In the genomic region with DNA sequence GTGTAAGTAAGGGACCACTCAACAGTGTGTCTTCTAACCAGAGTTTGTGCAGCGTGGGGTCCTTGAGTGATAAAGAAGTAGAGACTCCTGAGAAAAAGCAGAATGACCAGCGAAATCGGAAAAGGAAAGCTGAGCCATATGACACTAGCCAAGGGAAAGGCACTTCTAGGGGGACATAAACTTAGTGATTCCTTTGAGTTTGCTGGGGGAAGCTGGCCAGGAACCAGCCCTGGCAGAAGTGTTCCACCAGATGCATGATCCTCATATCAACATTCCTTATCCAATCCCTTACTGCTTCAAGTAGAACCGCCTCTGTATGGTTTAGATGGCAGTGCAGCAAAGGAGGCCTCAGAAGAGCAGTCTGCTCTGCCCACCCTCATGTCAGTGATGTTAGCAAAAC, we compare ENCODE assay signal across 8 mouse cellular contexts. TPM values are rescaled to one million over a fixed set of nuclear protein-coding genes. Genes with fewer than 3 reads are reported as not detected.
DNase-seq lines count a peak whose midpoint lies in the region; ATAC-seq and TF ChIP-seq lines count a peak whose summit lies in the region.
"Not testable (repeated sequence)": the region's sequence is repeated elsewhere in the genome, so short reads cannot be mapped to it uniquely, and the experiment has no call there.
"Had no signal": no experiment of that assay in that cellular context is flagged by ENCODE, and none has a peak within 500 bp of the region (broad histone marks: within the 10 kb centered on the region; RNA-seq: fewer than 3 reads in every experiment).

No protein-coding gene starts in this region.

- not testable (repeated sequence) for H3K36me3 ChIP-seq in embryonic facial prominence, embryonic 11.5 days (replicated peaks; ENCODE audit: control insufficient read depth, insufficient read depth, low read depth, low read length); forebrain, embryonic 16.5 days (ENCODE audit: control insufficient read depth, insufficient read depth); hindbrain, embryonic 11.5 days (ENCODE audit: control insufficient read depth, insufficient read depth, low read length); kidney, embryonic 14.5 days (ENCODE audit: control insufficient read depth, insufficient read depth, low read length); liver, adult 2 months (ENCODE audit: control insufficient read depth, insufficient read depth, low read length); megakaryocyte, embryonic 14.5 days (replicated peaks; ENCODE audit: low read length); neural tube, embryonic 14.5 days (ENCODE audit: control insufficient read depth, insufficient read depth, low read length)

- 19% methylated on average over 4 of the region's 4 CpGs for WGBS in embryonic facial prominence, embryonic 11.5 days
- WGBS in forebrain, embryonic 16.5 days: 19% methylated on average over 4 of the region's 4 CpGs
- 23% methylated on average over 4 of the region's 4 CpGs for WGBS in hindbrain, embryonic 11.5 days
- WGBS in kidney, embryonic 14.5 days: 16% methylated on average over 4 of the region's 4 CpGs
- 29% methylated on average over 4 of the region's 4 CpGs for WGBS in liver, adult 2 months
- 20% methylated on average over 4 of the region's 4 CpGs for WGBS in neural tube, embryonic 14.5 days

- not testable (repeated sequence) for H3K79me2 ChIP-seq in liver, adult 2 months (ENCODE audit: control insufficient read depth, insufficient read depth, low read length)

- H3K27ac ChIP-seq in embryonic facial prominence, embryonic 11.5 days (replicated peaks; ENCODE audit: low read depth, low read length); forebrain, embryonic 16.5 days (ENCODE audit: low read length); hindbrain, embryonic 11.5 days (ENCODE audit: low read depth, low read length); kidney, embryonic 14.5 days (ENCODE audit: low read depth, low read length); liver, adult 2 months (replicated peaks; ENCODE audit: insufficient read depth, low read depth, low read length); neural tube, embryonic 14.5 days (ENCODE audit: low read depth, low read length): not testable (repeated sequence)

- peak overlapping the region; percentile 43 for H3K4me3 ChIP-seq in embryonic facial prominence, embryonic 11.5 days (ENCODE audit: low read depth, low read length)
- H3K4me3 ChIP-seq in forebrain, embryonic 16.5 days (replicated peaks; ENCODE audit: low read length): peak overlapping the region; percentile 51
- H3K4me3 ChIP-seq in hindbrain, embryonic 11.5 days (ENCODE audit: low read depth, low read length): peak overlapping the region; percentile 49
- peak overlapping the region; percentile 54 for H3K4me3 ChIP-seq in kidney, embryonic 14.5 days (ENCODE audit: low read length)
- H3K4me3 ChIP-seq in liver, adult 2 months (ENCODE audit: insufficient read depth, low read depth, low read length): peak overlapping the region; percentile 38; the same call in 1 of the 2 replicates
- H3K4me3 ChIP-seq in megakaryocyte, embryonic 14.5 days (replicated peaks): peak overlapping the region; percentile 26
- peak overlapping the region; percentile 42 for H3K4me3 ChIP-seq in neural tube, embryonic 14.5 days (ENCODE audit: low read depth, low read length)

- not testable (repeated sequence) for ATAC-seq in embryonic facial prominence, embryonic 11.5 days (replicated peaks; ENCODE audit: insufficient number of reproducible peaks, low FRiP score, low TSS enrichment, low read depth); forebrain, embryonic 16.5 days; hindbrain, embryonic 11.5 days (ENCODE audit: low FRiP score); kidney, embryonic 14.5 days (ENCODE audit: low FRiP score, low TSS enrichment); neural tube, embryonic 14.5 days (ENCODE audit: low read depth)

- peak overlapping the region; percentile 67 for H3K4me2 ChIP-seq in embryonic facial prominence, embryonic 11.5 days (ENCODE audit: low read depth, low read length)
- H3K4me2 ChIP-seq in forebrain, embryonic 16.5 days (ENCODE audit: low read length): peak overlapping the region; percentile 73
- peak overlapping the region; percentile 73 for H3K4me2 ChIP-seq in hindbrain, embryonic 11.5 days (replicated peaks; ENCODE audit: low read depth, low read length)
- H3K4me2 ChIP-seq in kidney, embryonic 14.5 days (replicated peaks; ENCODE audit: low read depth, low read length): peak overlapping the region; percentile 75
- peak overlapping the region; percentile 54 for H3K4me2 ChIP-seq in neural tube, embryonic 14.5 days (ENCODE audit: low read depth, low read length)

- peak overlapping the region; percentile 75 for H3K9ac ChIP-seq in embryonic facial prominence, embryonic 11.5 days (replicated peaks; ENCODE audit: low read length)
- peak overlapping the region; percentile 74 for H3K9ac ChIP-seq in forebrain, embryonic 16.5 days (replicated peaks; ENCODE audit: low read depth, low read length)
- H3K9ac ChIP-seq in hindbrain, embryonic 11.5 days (ENCODE audit: low read depth, low read length): peak overlapping the region; percentile 78; the same call in 1 of the 2 replicates
- peak overlapping the region; percentile 72; the same call in 1 of the 2 replicates for H3K9ac ChIP-seq in kidney, embryonic 14.5 days (ENCODE audit: low read depth, low read length)
- not testable (repeated sequence) for H3K9ac ChIP-seq in liver, adult 2 months (ENCODE audit: low read depth, low read length)
- peak overlapping the region; percentile 60; the same call in 1 of the 2 replicates for H3K9ac ChIP-seq in neural tube, embryonic 14.5 days (replicated peaks; ENCODE audit: low read depth, low read length)

- not testable (repeated sequence) for H3K9me3 ChIP-seq in embryonic facial prominence, embryonic 11.5 days (replicated peaks; ENCODE audit: control insufficient read depth, low read length); hindbrain, embryonic 11.5 days (ENCODE audit: control insufficient read depth, low read length)
- peaks cover 15% of the 10 kb centered on the region for H3K9me3 ChIP-seq in forebrain, embryonic 16.5 days (ENCODE audit: control insufficient read depth, low read length)
- H3K9me3 ChIP-seq in kidney, embryonic 14.5 days (ENCODE audit: control insufficient read depth, low read length): peaks cover 16% of the 10 kb centered on the region
- H3K9me3 ChIP-seq in megakaryocyte, embryonic 14.5 days: peaks cover 13% of the 10 kb centered on the region
- H3K9me3 ChIP-seq in neural tube, embryonic 14.5 days (ENCODE audit: control insufficient read depth, low read length): peaks cover 13% of the 10 kb centered on the region; the same call in 1 of the 2 replicates

- H3K4me1 ChIP-seq in embryonic facial prominence, embryonic 11.5 days (ENCODE audit: control insufficient read depth, insufficient read depth, low read length); forebrain, embryonic 16.5 days (replicated peaks; ENCODE audit: control insufficient read depth, insufficient read depth, low read length); hindbrain, embryonic 11.5 days (replicated peaks; ENCODE audit: control insufficient read depth, insufficient read depth, low read length); kidney, embryonic 14.5 days (ENCODE audit: control insufficient read depth, insufficient read depth, low read length); liver, adult 2 months (ENCODE audit: control insufficient read depth, insufficient read depth, low read length); megakaryocyte, embryonic 14.5 days; neural tube, embryonic 14.5 days (ENCODE audit: control insufficient read depth, insufficient read depth, low read length): not testable (repeated sequence)

- H3K27me3 ChIP-seq in embryonic facial prominence, embryonic 11.5 days (ENCODE audit: control insufficient read depth, insufficient read depth, low read length); forebrain, embryonic 16.5 days (replicated peaks; ENCODE audit: control insufficient read depth, insufficient read depth, low read length); hindbrain, embryonic 11.5 days (ENCODE audit: control insufficient read depth, insufficient read depth, low read length); kidney, embryonic 14.5 days (ENCODE audit: control insufficient read depth, insufficient read depth, low read length); liver, adult 2 months (ENCODE audit: control insufficient read depth, insufficient read depth, low read length); megakaryocyte, embryonic 14.5 days (replicated peaks); neural tube, embryonic 14.5 days (ENCODE audit: control insufficient read depth, insufficient read depth, low read length): not testable (repeated sequence)

- not testable (repeated sequence) for TF ChIP-seq POLR2A in liver, adult 2 months (IDR thresholded peaks at IDR 0.05; ENCODE audit: extremely low read depth, insufficient read depth, low read length)

- not testable (repeated sequence) for DNase-seq in embryonic facial prominence, embryonic 11.5 days (ENCODE audit: low spot score); hindbrain, embryonic 11.5 days (ENCODE audit: low spot score)
- DNase-seq in liver, adult 2 months (ENCODE audit: extremely low read depth, low read depth, low spot score): peak; percentile 10

- TF ChIP-seq CTCF in liver, adult 2 months (IDR thresholded peaks at IDR 0.05; ENCODE audit: low read depth, low read length): not testable (repeated sequence)

RNA-seq across cellular contexts. Expression of a gene that starts 6.5 kb away (rescaled TPM):
- polyA plus RNA-seq in embryonic facial prominence, embryonic 11.5 days (2014; fragmentation: Nextera tagmentation; extraction: Ambion mirVana): 10.4 and 12.6 TPM in 2 replicates
- 3.9 and 4.1 TPM in 2 replicates for polyA plus RNA-seq in forebrain, embryonic 16.5 days (2015; fragmentation: Nextera tagmentation; extraction: Ambion mirVana)
- 7.8 and 8.7 TPM in 2 replicates for polyA plus RNA-seq in hindbrain, embryonic 11.5 days (2014; fragmentation: Nextera tagmentation; extraction: Ambion mirVana)
- 11.5 and 13.3 TPM in 2 replicates for polyA plus RNA-seq in kidney, embryonic 14.5 days (2014; fragmentation: Nextera tagmentation; extraction: Ambion mirVana)
- 1.1 TPM in 2 replicates for total RNA-seq in liver, adult 2 months (2014; rRNA removed)
- polyA plus RNA-seq in liver, adult 2 months (2012; rRNA removed): 0.05 TPM in 1 of 2 replicates, not detected in the other
- polyA plus RNA-seq in megakaryocyte, embryonic 14.5 days (2012; ENCODE audit: insufficient read depth, low replicate concordance): not detected in 2 replicates
- 7.6 and 8.3 TPM in 2 replicates for polyA plus RNA-seq in neural tube, embryonic 14.5 days (2014; fragmentation: Nextera tagmentation; extraction: Ambion mirVana)
- polyA plus RNA-seq: G1E had no signal
